Mouse (Mus musculus) MEL (cell line): Measurements from ENCODE around the gene Eef2kmt. TPM values are rescaled to one million over a fixed set of nuclear protein-coding genes. Genes with fewer than 3 reads are reported as not detected.

Source experiments
- DNase-seq: peaks from one replicate; pipeline ENCODE4 v3.0.0; 2011; ENCODE audit warnings: low read depth, low spot score
- H3K27ac ChIP-seq: 2 replicates; pipeline ENCODE4 v1.5.1; 2012; ENCODE audit warnings: low read depth, mild to moderate bottlenecking, control low read depth, low read length, moderate library complexity; ENCODE audit not compliant: control insufficient read depth
- H3K27me3 ChIP-seq, 2 experiments: fragments of 150-350 bp in 1 of 2; sonication (generic) in 1 of 2; 2 replicates each; pipeline ENCODE4 v1.6.1; 2012; ENCODE audit warnings: low read length in 2 of 2, mild to moderate bottlenecking in 2 of 2, improper control_type of control experiment in 1 of 2, moderate library complexity in 1 of 2; ENCODE audit not compliant: insufficient read depth in 2 of 2, control insufficient read depth in 1 of 2
- H3K36me3 ChIP-seq, 2 experiments: 2 replicates each; pipeline ENCODE4 v1.6.1; 2012 to 2014; ENCODE audit warnings: low read length in 2 of 2, improper control_type of control experiment in 1 of 2, inconsistent platforms in 1 of 2, mild to moderate bottlenecking in 1 of 2; ENCODE audit not compliant: insufficient read depth in 2 of 2, control insufficient read depth in 1 of 2
- H3K4me1 ChIP-seq, 2 experiments: fragments of 150-350 bp in 1 of 2; sonication (generic) in 1 of 2; 2 replicates each; pipeline ENCODE4 v1.6.1; 2012; ENCODE audit warnings: low read length in 2 of 2, improper control_type of control experiment in 1 of 2, mild to moderate bottlenecking in 1 of 2; ENCODE audit not compliant: insufficient read depth in 2 of 2, control insufficient read depth in 1 of 2
- H3K4me3 ChIP-seq, 2 experiments: fragments of 150-350 bp in 1 of 2; sonication (generic) in 1 of 2; 2 replicates each; pipeline ENCODE4 v1.5.1; 2012; ENCODE audit warnings: low read depth in 2 of 2, low read length in 2 of 2, mild to moderate bottlenecking in 2 of 2, moderate library complexity in 2 of 2, control low read depth in 1 of 2, improper control_type of control experiment in 1 of 2; ENCODE audit not compliant: control insufficient read depth in 1 of 2, insufficient read depth in 1 of 2
- H3K79me2 ChIP-seq: 2 replicates; pipeline ENCODE4 v1.6.1; 2012; ENCODE audit warnings: mild to moderate bottlenecking, low read length, moderate library complexity; ENCODE audit not compliant: control insufficient read depth, poor library complexity, insufficient read depth
- H3K9ac ChIP-seq: 2 replicates; pipeline ENCODE4 v1.6.1; 2012; ENCODE audit warnings: low read depth, mild to moderate bottlenecking, control low read depth, low read length, moderate library complexity; ENCODE audit not compliant: control insufficient read depth, poor library complexity, severe bottlenecking
- H3K9me3 ChIP-seq: fragments of 150-350 bp; sonication (generic); replicated peaks from 2 replicates; pipeline ENCODE4 v1.6.1; 2012; ENCODE audit warnings: mild to moderate bottlenecking, low read length, improper control_type of control experiment, moderate library complexity; ENCODE audit not compliant: insufficient read depth
- BHLHE40 ChIP-seq: IDR thresholded peaks from 2 replicates; pipeline ENCODE4 v1.6.1; 2012; ENCODE audit warnings: low read depth, mild to moderate bottlenecking, inconsistent platforms, low read length, improper control_type of control experiment, borderline replicate concordance
- CHD1 ChIP-seq: IDR thresholded peaks from 2 replicates; pipeline ENCODE4 v1.6.1; 2012; ENCODE audit warnings: low read depth, mild to moderate bottlenecking, inconsistent platforms, low read length, improper control_type of control experiment
- E2F4 ChIP-seq: IDR thresholded peaks from 2 replicates; pipeline ENCODE4 v1.6.1; 2011; ENCODE audit warnings: low read depth, low read length, improper control_type of control experiment, borderline replicate concordance
- ELF1 ChIP-seq: IDR thresholded peaks from 2 replicates; pipeline ENCODE4 v1.6.1; 2014; ENCODE audit warnings: low read depth, mild to moderate bottlenecking, inconsistent platforms, low read length, improper control_type of control experiment, moderate library complexity
- EP300 ChIP-seq, 2 experiments: IDR thresholded peaks; 2 replicates each; pipeline ENCODE4 v1.6.1; 2011; ENCODE audit warnings: improper control_type of control experiment in 2 of 2, low read length in 2 of 2, low read depth in 1 of 2, mild to moderate bottlenecking in 1 of 2
- ETS1 ChIP-seq: IDR thresholded peaks from 2 replicates; pipeline ENCODE4 v1.6.1; 2012; ENCODE audit warnings: low read depth, mild to moderate bottlenecking, inconsistent platforms, low read length, improper control_type of control experiment, moderate library complexity
- GABPA ChIP-seq: IDR thresholded peaks from 2 replicates; pipeline ENCODE4 v1.6.1; 2012; ENCODE audit warnings: low read depth, mild to moderate bottlenecking, inconsistent platforms, low read length, improper control_type of control experiment, moderate library complexity
- KAT2A ChIP-seq: conservative IDR thresholded peaks from 2 replicates; pipeline ENCODE4 v1.6.1; 2012; ENCODE audit warnings: low read depth, low read length, improper control_type of control experiment, inconsistent platforms
- MAFK ChIP-seq: IDR thresholded peaks from 2 replicates; pipeline ENCODE4 v1.6.1; 2011; ENCODE audit warnings: low read depth, mild to moderate bottlenecking, low read length, improper control_type of control experiment, borderline replicate concordance
- MAZ ChIP-seq: IDR thresholded peaks from 2 replicates; pipeline ENCODE4 v1.6.1; 2012; ENCODE audit warnings: low read depth, mild to moderate bottlenecking, inconsistent platforms, low read length, improper control_type of control experiment
- MEF2A ChIP-seq: IDR thresholded peaks from 2 replicates; pipeline ENCODE4 v1.6.1; 2014; ENCODE audit warnings: low read depth, mild to moderate bottlenecking, inconsistent platforms, low read length, improper control_type of control experiment; ENCODE audit not compliant: poor library complexity, insufficient replicate concordance, severe bottlenecking; ENCODE audit errors: extremely low read depth
- MXI1 ChIP-seq: IDR thresholded peaks from 2 replicates; pipeline ENCODE4 v1.6.1; 2011; ENCODE audit warnings: mild to moderate bottlenecking, low read depth, low read length, improper control_type of control experiment
- MYB ChIP-seq: IDR thresholded peaks from 2 replicates; pipeline ENCODE4 v1.6.1; 2011; ENCODE audit warnings: mild to moderate bottlenecking, low read depth, low read length, improper control_type of control experiment
- MYC ChIP-seq: IDR thresholded peaks from 2 replicates; pipeline ENCODE4 v1.6.1; 2011; ENCODE audit warnings: low read depth, mild to moderate bottlenecking, low read length, improper control_type of control experiment, moderate library complexity
- NELFE ChIP-seq: IDR thresholded peaks from 2 replicates; pipeline ENCODE4 v1.6.1; 2011; ENCODE audit warnings: low read depth, low read length, improper control_type of control experiment
- NRF1 ChIP-seq: IDR thresholded peaks from 2 replicates; pipeline ENCODE4 v1.6.1; 2014; ENCODE audit warnings: low read depth, mild to moderate bottlenecking, inconsistent platforms, low read length, improper control_type of control experiment, moderate library complexity; ENCODE audit not compliant: poor library complexity, insufficient read depth, severe bottlenecking
- POLR2A ChIP-seq, 2 experiments: IDR thresholded peaks; 2 replicates each; pipeline ENCODE4 v1.6.1; 2011 to 2012; ENCODE audit warnings: low read length in 2 of 2, mild to moderate bottlenecking in 2 of 2, control low read depth in 1 of 2, improper control_type of control experiment in 1 of 2, low read depth in 1 of 2, moderate library complexity in 1 of 2; ENCODE audit not compliant: control insufficient read depth in 1 of 2, insufficient read depth in 1 of 2, poor library complexity in 1 of 2
- POLR2AphosphoS2 ChIP-seq: IDR thresholded peaks from 2 replicates; pipeline ENCODE4 v1.6.1; 2011; ENCODE audit warnings: low read length, improper control_type of control experiment
- POLR2AphosphoS5 ChIP-seq: IDR thresholded peaks from 2 replicates; pipeline ENCODE4 v1.6.1; 2012; ENCODE audit warnings: low read depth, borderline replicate concordance, mild to moderate bottlenecking, inconsistent platforms, low read length, moderate library complexity, mixed read lengths
- RAD21 ChIP-seq: IDR thresholded peaks from 2 replicates; pipeline ENCODE4 v1.6.1; 2011; ENCODE audit warnings: mild to moderate bottlenecking, low read depth, low read length, improper control_type of control experiment
- SIN3A ChIP-seq: IDR thresholded peaks from 2 replicates; pipeline ENCODE4 v1.6.1; 2012; ENCODE audit warnings: low read length, improper control_type of control experiment, inconsistent platforms
- TAL1 ChIP-seq: IDR thresholded peaks from 2 replicates; pipeline ENCODE4 v1.6.1; 2012; ENCODE audit warnings: mild to moderate bottlenecking, inconsistent platforms, low read length, moderate library complexity, mixed read lengths
- TCF12 ChIP-seq: IDR thresholded peaks from 2 replicates; pipeline ENCODE4 v1.6.1; 2014; ENCODE audit warnings: low read depth, mild to moderate bottlenecking, inconsistent platforms, low read length, improper control_type of control experiment, moderate library complexity
- USF1 ChIP-seq: IDR thresholded peaks from 2 replicates; pipeline ENCODE4 v1.6.1; 2014; ENCODE audit warnings: low read depth, mild to moderate bottlenecking, inconsistent platforms, low read length, improper control_type of control experiment, moderate library complexity
- USF2 ChIP-seq, 2 experiments: IDR thresholded peaks; 2 replicates each; pipeline ENCODE4 v1.6.1; 2011 to 2012; ENCODE audit warnings: improper control_type of control experiment in 2 of 2, low read length in 2 of 2, borderline replicate concordance in 1 of 2, inconsistent platforms in 1 of 2, low read depth in 1 of 2, mild to moderate bottlenecking in 1 of 2; ENCODE audit not compliant: insufficient read depth in 1 of 2
- ZC3H11A ChIP-seq: IDR thresholded peaks from 2 replicates; pipeline ENCODE4 v1.6.1; 2012; ENCODE audit warnings: low read depth, mild to moderate bottlenecking, inconsistent platforms, low read length, improper control_type of control experiment
- ZKSCAN1 ChIP-seq: IDR thresholded peaks from 2 replicates; pipeline ENCODE4 v1.6.1; 2012; ENCODE audit warnings: low read depth, mild to moderate bottlenecking, inconsistent platforms, low read length, improper control_type of control experiment, moderate library complexity
- ZNF384 ChIP-seq: IDR thresholded peaks from 2 replicates; pipeline ENCODE4 v1.6.1; 2012; ENCODE audit warnings: low read depth, mild to moderate bottlenecking, inconsistent platforms, low read length, improper control_type of control experiment
- polyA plus RNA-seq, 2 experiments: library from polyadenylated mRNA; stranded (reverse) in 1 of 2; unstranded in 1 of 2; fragments of >175 nt in 1 of 2; fragments of >200 nt in 1 of 2; gene quantifications; 2 replicates each; pipeline versions ENCODE4 v1.2.1 to v1.2.4; 2012; ENCODE audit warnings: low replicate concordance in 2 of 2, low read depth in 1 of 2; ENCODE audit not compliant: insufficient read length in 2 of 2, insufficient read depth in 1 of 2, missing spikeins in 1 of 2
- total RNA-seq: library from RNA; depleted of rRNA; stranded (reverse); fragments of 300-350 nt; gene quantifications from 2 replicates; pipeline ENCODE4 v1.2.3, GENCODE M21; 2012

Gene Eef2kmt
- total and polyA plus RNA-seq, 3 experiments = 21.4 to 48.6 TPM; not detected in 1

DNA sequence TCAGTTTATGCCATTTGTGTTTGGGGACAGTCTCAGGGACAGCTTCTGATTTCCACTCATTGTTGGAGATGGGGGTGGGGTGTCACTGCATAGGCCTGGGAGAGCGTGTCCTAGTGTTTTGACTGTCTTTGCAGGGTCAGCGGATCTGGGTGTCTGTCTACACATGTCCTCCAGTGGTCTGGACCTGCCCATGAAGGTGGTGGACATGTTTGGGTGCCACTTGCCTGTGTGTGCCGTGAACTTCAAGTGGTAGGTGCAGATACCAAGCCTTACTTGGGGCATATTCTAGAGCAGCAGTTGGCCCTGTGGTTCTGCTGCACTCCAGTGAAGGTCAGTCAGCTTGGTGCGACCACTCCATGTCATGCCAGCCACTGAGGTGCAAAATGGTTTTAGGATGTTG lies 13.4 kb downstream of the Eef2kmt start:
- no peaks in the 10 kb centered on the region for H3K79me2 ChIP-seq
- no peak for TF ChIP-seq USF2 (IDR thresholded peaks at IDR 0.05; ENCODE audit: borderline replicate concordance in 1 of 2, insufficient read depth in 1 of 2, low read depth in 1 of 2, low read length in 2 of 2)
- TF ChIP-seq KAT2A = no peak
- no peak for TF ChIP-seq NRF1
- TF ChIP-seq NELFE = no peak
- TF ChIP-seq E2F4 = no peak
- TF ChIP-seq MXI1 = no peak
- TF ChIP-seq CHD1 = no peak
- no peak for TF ChIP-seq ZNF384
- TF ChIP-seq POLR2AphosphoS5 = no peak
- no peak for TF ChIP-seq MAZ
- no peak for TF ChIP-seq TCF12
- TF ChIP-seq TAL1 = no peak
- TF ChIP-seq ZC3H11A = no peak
- TF ChIP-seq SIN3A = no peak
- no peak for TF ChIP-seq RAD21
- H3K9ac ChIP-seq = no peak overlapping the region
- no peak overlapping the region for H3K4me3 ChIP-seq
- H3K27me3 ChIP-seq = no peaks in the 10 kb centered on the region
- no peak for DNase-seq
- no peaks in the 10 kb centered on the region for H3K9me3 ChIP-seq
- no peaks in the 10 kb centered on the region; a peak in 2 of 4 replicates for H3K36me3 ChIP-seq
- H3K4me1 ChIP-seq = no peaks in the 10 kb centered on the region
- H3K27ac ChIP-seq = no peak overlapping the region

DNA sequence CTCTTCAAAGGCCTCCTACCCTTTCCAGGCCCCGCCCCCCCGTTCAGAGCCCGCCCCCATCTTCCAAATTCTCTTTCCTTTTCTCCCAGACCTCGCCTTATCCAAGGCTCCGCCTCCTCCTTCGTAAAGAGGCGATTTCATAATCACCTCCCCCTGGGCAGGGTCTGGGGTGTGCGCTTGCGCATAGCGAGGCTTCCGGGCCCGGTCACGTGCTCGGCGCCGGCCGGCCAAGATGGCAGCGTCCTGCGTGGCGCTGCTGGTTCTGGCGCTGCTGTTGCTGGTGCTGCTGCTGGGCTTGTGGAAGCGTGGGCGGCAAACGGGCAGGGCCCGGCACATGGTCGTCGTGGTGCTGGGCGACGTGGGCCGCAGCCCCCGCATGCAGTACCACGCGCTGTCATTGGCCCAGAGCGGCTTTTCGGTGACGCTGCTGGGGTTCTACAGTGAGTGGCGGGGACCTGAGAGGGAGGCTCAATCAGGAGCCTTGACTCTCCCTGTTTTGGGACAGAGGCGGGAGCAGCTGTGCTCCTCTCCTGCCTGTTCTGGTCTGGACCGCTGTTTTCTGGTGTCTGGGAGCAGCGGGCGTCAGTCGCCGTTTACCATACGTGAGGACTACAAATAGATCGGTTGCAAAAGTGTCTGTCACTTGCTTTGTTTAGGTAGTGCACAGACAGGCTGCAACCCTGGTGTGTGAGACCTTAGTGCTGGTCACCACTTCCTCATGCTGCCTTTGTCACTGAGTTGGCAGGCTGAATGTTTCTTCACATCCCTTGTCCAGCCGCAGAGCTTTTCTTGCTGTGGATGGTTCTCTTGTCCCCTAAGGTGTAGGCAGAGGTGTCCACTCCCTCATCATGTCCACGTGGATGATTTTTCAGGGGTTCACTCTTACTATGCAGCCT lies 22.1 kb downstream of the Eef2kmt start, which contains the start of gene Alg1:
TSS of gene Alg1 (plus strand) at position 204 of the 896 bp plus-strand sequence.
- peaks cover 4 to 10% of the 10 kb centered on the region in 2 experiments for H3K4me1 ChIP-seq
- H3K36me3 ChIP-seq = peaks cover 0 to 13% of the 10 kb centered on the region in 2 experiments; a peak in 2 of 4 replicates
- peaks cover 7% of the 10 kb centered on the region for H3K79me2 ChIP-seq
- no peaks in the 10 kb centered on the region for H3K27me3 ChIP-seq
- peak; percentile 98 for DNase-seq
- H3K9me3 ChIP-seq = no peaks in the 10 kb centered on the region
- peak within 1 kb of the TSS; percentile 83 to 96 for H3K4me3 ChIP-seq
- peak within 1 kb of the TSS; percentile 54 for H3K27ac ChIP-seq
- H3K9ac ChIP-seq = peak within 1 kb of the TSS; percentile 88
- TF ChIP-seq MAFK = no peak
- TF ChIP-seq ETS1 = peak; percentile 37; the same call in 1 of the 2 replicates
- TF ChIP-seq POLR2A (IDR thresholded peaks at IDR 0.05; ENCODE audit: control insufficient read depth in 1 of 2, insufficient read depth in 1 of 2, low read depth in 1 of 2, low read length in 2 of 2, poor library complexity in 1 of 2) = peak; percentile 99 to 100
- TF ChIP-seq MAZ = no peak
- TF ChIP-seq USF2 (IDR thresholded peaks at IDR 0.05; ENCODE audit: borderline replicate concordance in 1 of 2, insufficient read depth in 1 of 2, low read depth in 1 of 2, low read length in 2 of 2) = peak; percentile 75 to 86
- peak; percentile 88; the same call in 1 of the 2 replicates for TF ChIP-seq POLR2AphosphoS2
- TF ChIP-seq MYC = peak; percentile 90
- TF ChIP-seq BHLHE40 = peak; percentile 96
- TF ChIP-seq USF1 = peak; percentile 99
- TF ChIP-seq CHD1 = no peak
- no peak for TF ChIP-seq GABPA
- no peak for TF ChIP-seq ZC3H11A
- 0 out of 4 replicates have a peak, but pooled peaks of 1 of the 2 experiments have one; percentile 13 for TF ChIP-seq EP300 (IDR thresholded peaks at IDR 0.05; ENCODE audit: low read depth in 1 of 2, low read length in 2 of 2)
- TF ChIP-seq MYB = no peak
- no peak for TF ChIP-seq ZKSCAN1
- TF ChIP-seq TCF12 = peak; percentile 52
- no peak for TF ChIP-seq RAD21
- TF ChIP-seq ELF1 = peak; percentile 86
- TF ChIP-seq MEF2A = no peak
